Mouse (Mus musculus) liver, embryonic 15.5 days (tissue): Measurements from ENCODE around the gene Ypel3. TPM values are rescaled to one million over a fixed set of nuclear protein-coding genes. Genes with fewer than 3 reads are reported as not detected.
A peak's percentile ranks its signal among the peaks of the same experiment; 100 is the strongest.

Experiments
- ATAC-seq: fragments of 200-750 bp; cut with Nextera tagmentation; 2 replicates; pipeline ENCODE4 v1.8.0; 2017; ENCODE audit warnings: moderate number of reproducible peaks, mild to moderate bottlenecking, moderate library complexity; ENCODE audit not compliant: insufficient read depth
- H3K27ac ChIP-seq: fragments of 300-500 bp; sonication (generic); replicated peaks from 2 replicates; pipeline ENCODE4 v1.5.1; 2015; ENCODE audit warnings: mild to moderate bottlenecking, inconsistent platforms
- H3K27me3 ChIP-seq: fragments of 300-500 bp; sonication (generic); 2 replicates; pipeline ENCODE4 v1.6.1; 2015; ENCODE audit warnings: mild to moderate bottlenecking, inconsistent platforms
- H3K36me3 ChIP-seq: fragments of 300-500 bp; sonication (generic); replicated peaks from 2 replicates; pipeline ENCODE4 v1.6.1; 2015; ENCODE audit warnings: moderate library complexity, mild to moderate bottlenecking, inconsistent platforms
- H3K4me1 ChIP-seq: fragments of 300-500 bp; sonication (generic); replicated peaks from 2 replicates; pipeline ENCODE4 v1.6.1; 2015; ENCODE audit warnings: inconsistent platforms
- H3K4me2 ChIP-seq: fragments of 300-500 bp; sonication (generic); 2 replicates; pipeline ENCODE4 v1.6.1; 2015; ENCODE audit warnings: moderate library complexity, mild to moderate bottlenecking, inconsistent platforms
- H3K4me3 ChIP-seq: fragments of 300-500 bp; sonication (generic); replicated peaks from 2 replicates; pipeline ENCODE4 v1.5.1; 2015; ENCODE audit warnings: mild to moderate bottlenecking, inconsistent platforms
- H3K9ac ChIP-seq: fragments of 300-500 bp; sonication (generic); 2 replicates; pipeline ENCODE4 v1.6.1; 2015; ENCODE audit warnings: moderate library complexity, mild to moderate bottlenecking, inconsistent platforms
- H3K9me3 ChIP-seq: fragments of 300-500 bp; sonication (generic); replicated peaks from 2 replicates; pipeline ENCODE4 v1.6.1; 2016; ENCODE audit warnings: inconsistent platforms
- WGBS: fragments of 180-500 bp; shearing (Covaris S2); methylation state at CpG from one replicate; pipeline ENCODE4 v1.1.7; 2015; ENCODE audit warnings: mixed read lengths; ENCODE audit not compliant: insufficient replicate concordance; 5-methylcytosine and 5-hydroxymethylcytosine counted together
- polyA plus RNA-seq: library from polyadenylated mRNA; unstranded; fragments of >200 nt; fragmentation: Nextera tagmentation; extraction: Ambion mirVana; gene quantifications from 2 replicates; pipeline ENCODE4 v1.2.1, GENCODE M21; 2015

The Ypel3 gene
- polyA plus RNA-seq, 1 experiment from 2014 or later: 103 TPM

- no peaks in the 10 kb centered on the region for H3K9me3 ChIP-seq
- no peaks in the 10 kb centered on the region for H3K36me3 ChIP-seq
- H3K4me2 ChIP-seq: no peak overlapping the region
- peaks cover 26% of the 10 kb centered on the region for H3K4me1 ChIP-seq
- ATAC-seq: no peak
- no peak overlapping the region for H3K27ac ChIP-seq
- no peak overlapping the region for H3K4me3 ChIP-seq
- WGBS: 85% methylated on average over 17 of the region's 17 CpGs
- no peak overlapping the region for H3K9ac ChIP-seq
- no peaks in the 10 kb centered on the region for H3K27me3 ChIP-seq
These were observed 27.0 kb upstream of the Ypel3 start for GRCm38 (mm10) chr7:126749582-126750343.

GRCm38 (mm10) chr7:126754866-126755265, 21.9 kb upstream of the Ypel3 start:
- H3K36me3 ChIP-seq: no peaks in the 10 kb centered on the region
- 0 out of 2 replicates have a peak overlapping the region, but pooled peaks have one; percentile 32 for H3K9ac ChIP-seq
- WGBS: under 1% methylated on average over 9 of the region's 9 CpGs
- ATAC-seq: peak; percentile 30; the same call in 1 of the 2 replicates
- no peak overlapping the region for H3K27ac ChIP-seq
- H3K9me3 ChIP-seq: no peaks in the 10 kb centered on the region
- H3K4me2 ChIP-seq: peak overlapping the region; percentile 33
- peaks cover 26% of the 10 kb centered on the region for H3K4me1 ChIP-seq
- H3K4me3 ChIP-seq: no peak overlapping the region
- no peaks in the 10 kb centered on the region for H3K27me3 ChIP-seq

- WGBS: 55% methylated on average over 7 of the region's 7 CpGs
These were observed 18.2 kb upstream of the Ypel3 start for GRCm38 (mm10) chr7:126758539-126758938.

GRCm38 (mm10) chr7:126759050-126759671, 17.6 kb upstream of the Ypel3 start, which contains the start of gene Mapk3:
Gene Mapk3, plus strand, starts transcription at chr7:126759601.
- no peaks in the 10 kb centered on the region for H3K9me3 ChIP-seq
- H3K4me1 ChIP-seq: peaks cover 57% of the 10 kb centered on the region
- ATAC-seq: peak; percentile 75
- 1% methylated on average over 33 of the region's 38 CpGs for WGBS
- peak within 1 kb of the TSS; percentile 67 for H3K4me3 ChIP-seq
- peaks cover 12% of the 10 kb centered on the region for H3K36me3 ChIP-seq
- H3K4me2 ChIP-seq: peak within 1 kb of the TSS; percentile 89
- peak within 1 kb of the TSS; percentile 69 for H3K9ac ChIP-seq
- H3K27ac ChIP-seq: peak within 1 kb of the TSS; percentile 84
- no peaks in the 10 kb centered on the region for H3K27me3 ChIP-seq

More at GRCm38 (mm10) chr7:126758539-126758938, 18.2 kb upstream of the Ypel3 start:
- Histone ChIP-seq H3K27ac (no peak overlapping the region), H3K4me3 (no peak overlapping the region), H3K27me3 (no peaks in the 10 kb centered on the region), H3K4me1 (peaks cover 62% of the 10 kb centered on the region), H3K36me3 (peaks cover 6% of the 10 kb centered on the region), H3K9me3 (no peaks in the 10 kb centered on the region), H3K4me2 (no peak overlapping the region), H3K9ac (no peak overlapping the region)
- no peak for ATAC-seq

- Histone ChIP-seq H3K9ac (peak overlapping the region; percentile 69), H3K4me1 (peaks cover 55% of the 10 kb centered on the region), H3K36me3 (peaks cover 18% of the 10 kb centered on the region), H3K27me3 (no peaks in the 10 kb centered on the region), H3K4me3 (peak overlapping the region; percentile 67), H3K27ac (peak overlapping the region; percentile 84), H3K9me3 (no peaks in the 10 kb centered on the region), H3K4me2 (peak overlapping the region; percentile 89)
- ATAC-seq: peak; percentile 19
- 0% methylated on average over 22 of the region's 24 CpGs for WGBS
These were observed 16.9 kb upstream of the Ypel3 start for GRCm38 (mm10) chr7:126759672-126760390.

GRCm38 (mm10) chr7:126760391-126760802, 16.4 kb upstream of the Ypel3 start:
- 37% methylated on average over 3 of the region's 3 CpGs for WGBS
- Histone ChIP-seq H3K4me2 (peak overlapping the region; percentile 89), H3K4me1 (peaks cover 55% of the 10 kb centered on the region), H3K27me3 (no peaks in the 10 kb centered on the region), H3K9ac (peak overlapping the region; percentile 69), H3K4me3 (peak overlapping the region; percentile 67), H3K9me3 (no peaks in the 10 kb centered on the region), H3K27ac (peak overlapping the region; percentile 84), H3K36me3 (peaks cover 24% of the 10 kb centered on the region)
- ATAC-seq: peak; percentile 10

GRCm38 (mm10) chr7:126760956-126761355, 15.8 kb upstream of the Ypel3 start:
- Histone ChIP-seq H3K27me3 (no peaks in the 10 kb centered on the region), H3K36me3 (peaks cover 29% of the 10 kb centered on the region), H3K27ac (peak overlapping the region; percentile 84), H3K9me3 (no peaks in the 10 kb centered on the region), H3K4me1 (peaks cover 60% of the 10 kb centered on the region), H3K4me2 (peak overlapping the region; percentile 89), H3K4me3 (no peak overlapping the region), H3K9ac (no peak overlapping the region)
- no peak for ATAC-seq
- WGBS: 52% methylated on average over 4 of the region's 4 CpGs

- Histone ChIP-seq H3K36me3 (peaks cover 34% of the 10 kb centered on the region), H3K9ac (no peak overlapping the region), H3K4me3 (no peak overlapping the region), H3K4me1 (peaks cover 67% of the 10 kb centered on the region), H3K4me2 (peak overlapping the region; percentile 89), H3K27me3 (no peaks in the 10 kb centered on the region), H3K9me3 (no peaks in the 10 kb centered on the region), H3K27ac (0 out of 2 replicates have a peak overlapping the region, but pooled peaks have one; percentile 84)
- ATAC-seq: no peak
- WGBS: 32% methylated on average over 6 of the region's 6 CpGs
These were observed 15.2 kb upstream of the Ypel3 start for GRCm38 (mm10) chr7:126761529-126762067.

GRCm38 (mm10) chr7:126762471-126763008, 14.2 kb upstream of the Ypel3 start:
- Histone ChIP-seq H3K4me3 (no peak overlapping the region), H3K9ac (no peak overlapping the region), H3K9me3 (no peaks in the 10 kb centered on the region), H3K36me3 (peaks cover 43% of the 10 kb centered on the region), H3K4me2 (no peak overlapping the region), H3K4me1 (peaks cover 67% of the 10 kb centered on the region), H3K27ac (no peak overlapping the region; the same call in 1 of the 2 replicates), H3K27me3 (no peaks in the 10 kb centered on the region)
- no peak for ATAC-seq
- 51% methylated on average over 17 of the region's 17 CpGs for WGBS

GRCm38 (mm10) chr7:126765540-126765939, 11.2 kb upstream of the Ypel3 start:
- no peak overlapping the region for H3K9ac ChIP-seq
- ATAC-seq: no peak
- H3K4me2 ChIP-seq: no peak overlapping the region
- peaks cover 52% of the 10 kb centered on the region for H3K4me1 ChIP-seq
- no peaks in the 10 kb centered on the region for H3K9me3 ChIP-seq
- 61% methylated on average over 9 of the region's 9 CpGs for WGBS
- H3K4me3 ChIP-seq: no peak overlapping the region
- no peaks in the 10 kb centered on the region for H3K27me3 ChIP-seq
- H3K36me3 ChIP-seq: peaks cover 65% of the 10 kb centered on the region
- H3K27ac ChIP-seq: no peak overlapping the region
